ENCODE assay signal across 28 mouse cellular contexts in genomic region chr2:180363434-180363720, GRCm38 (mm10). TPM values are rescaled to one million over a fixed set of nuclear protein-coding genes. Genes with fewer than 3 reads are reported as not detected.
DNase-seq lines count a peak whose midpoint lies in the region; ATAC-seq and TF ChIP-seq lines count a peak whose summit lies in the region.
"Had no signal": no experiment of that assay in that cellular context is flagged by ENCODE, and none has a peak within 500 bp of the region (broad histone marks: within the 10 kb centered on the region; RNA-seq: fewer than 3 reads in every experiment).

No protein-coding gene starts in this region.

- H3K79me2 ChIP-seq in heart, adult 2 months (replicated peaks; ENCODE audit: control insufficient read depth, insufficient read depth, low read length): no peaks in the 10 kb centered on the region
- no peaks in the 10 kb centered on the region for H3K79me2 ChIP-seq in myocyte (ENCODE audit: control insufficient read depth, insufficient read depth)

- H3K9me3 ChIP-seq in heart, embryonic 11.5 days (replicated peaks; ENCODE audit: control insufficient read depth, low read length): no peaks in the 10 kb centered on the region
- no peaks in the 10 kb centered on the region for H3K9me3 ChIP-seq in heart, embryonic 14.5 days (ENCODE audit: control insufficient read depth, low read length)
- H3K9me3 ChIP-seq: embryonic facial prominence, embryonic 12.5 days; forebrain, embryonic 12.5 days; forebrain, embryonic 15.5 days; G1E; hindbrain, embryonic 10.5 days; hindbrain, embryonic 13.5 days; intestine, embryonic 15.5 days; kidney, embryonic 15.5 days had no signal

- intact Hi-C loops in gastrocnemius, adult 2 months (cut with DNase I): loop anchor here (1.0 kb wide), 1 partner anchor 22 kb away; no protein-coding TSS in a partner anchor
- intact Hi-C loops in heart, adult 2 months (cut with DNase I): no loop called here
- intact Hi-C loops in heart, postnatal 14 days (cut with DNase I): no loop called here

- no peak for ATAC-seq in heart, embryonic 11.5 days (replicated peaks; ENCODE audit: insufficient number of reproducible peaks, low FRiP score, low TSS enrichment)
- ATAC-seq in heart, embryonic 14.5 days (ENCODE audit: insufficient number of reproducible peaks, insufficient read depth, low FRiP score, low read depth): no peak
- ATAC-seq: forebrain, embryonic 15.5 days; hindbrain, embryonic 16.5 days; intestine, embryonic 15.5 days; Patski had no signal

- H3K4me1 ChIP-seq in heart, embryonic 11.5 days (ENCODE audit: control insufficient read depth, insufficient read depth, low read length): peaks cover 43% of the 10 kb centered on the region
- H3K4me1 ChIP-seq in heart, adult 2 months (ENCODE audit: control insufficient read depth, insufficient read depth, low read length): no peaks in the 10 kb centered on the region
- peaks cover 23 to 31% of the 10 kb centered on the region in 2 experiments for H3K4me1 ChIP-seq in heart, embryonic 14.5 days (ENCODE audit: control insufficient read depth in 2 of 2, insufficient read depth in 2 of 2, low read length in 2 of 2)
- H3K4me1 ChIP-seq: embryonic facial prominence, embryonic 12.5 days; forebrain, embryonic 12.5 days; forebrain, embryonic 15.5 days; hindbrain, embryonic 13.5 days; intestine, embryonic 15.5 days had no signal

- DNase-seq in gastrocnemius, adult 2 months: no peak
- no peak for DNase-seq in gastrocnemius, adult 8-10 months (ENCODE audit: low spot score in 2 of 2)
- DNase-seq in heart, adult 2 months: no peak
- DNase-seq in heart, postnatal 14 days: no peak
- DNase-seq: adrenal gland, postnatal 10 days; adrenal gland, postnatal 36 days; B cell, adult 2 months; cerebellum, adult 18-20 months; cerebellum, adult 9-10 months; cerebellum, postnatal 14 days; kidney, adult 11 months; kidney, adult 8-10 months had no signal

- H3K27me3 ChIP-seq in heart, embryonic 11.5 days (ENCODE audit: control insufficient read depth, insufficient read depth, low read length): no peaks in the 10 kb centered on the region
- H3K27me3 ChIP-seq in heart, adult 2 months (ENCODE audit: control insufficient read depth, insufficient read depth, low read length): no peaks in the 10 kb centered on the region
- no peaks in the 10 kb centered on the region for H3K27me3 ChIP-seq in heart, embryonic 14.5 days (ENCODE audit: control insufficient read depth, insufficient read depth, low read length)
- H3K27me3 ChIP-seq in myocyte (ENCODE audit: control insufficient read depth, insufficient read depth, insufficient read length): peaks cover 13% of the 10 kb centered on the region
- H3K27me3 ChIP-seq: forebrain, embryonic 15.5 days; kidney, embryonic 15.5 days; Patski had no signal

- no peak for TF ChIP-seq EP300 in heart, adult 2 months (IDR thresholded peaks at IDR 0.05; ENCODE audit: insufficient read depth, low read depth, low read length)

- H3ac ChIP-seq in myocyte (ENCODE audit: control insufficient read depth, insufficient read length): no peak overlapping the region

- H3K4me3 ChIP-seq in gastrocnemius, adult 2 months: no peak overlapping the region
- no peak overlapping the region for H3K4me3 ChIP-seq in heart, embryonic 11.5 days (ENCODE audit: low read depth, low read length)
- H3K4me3 ChIP-seq in heart, adult 2 months: no peak overlapping the region
- H3K4me3 ChIP-seq in heart, embryonic 14.5 days (ENCODE audit: control insufficient read depth in 1 of 2, insufficient read depth in 1 of 2, low read depth in 1 of 2, low read length in 2 of 2): no peak overlapping the region
- no peak overlapping the region for H3K4me3 ChIP-seq in myocyte
- H3K4me3 ChIP-seq: embryonic facial prominence, embryonic 12.5 days; erythroblast, embryonic 14.5 days; forebrain, embryonic 12.5 days; forebrain, embryonic 15.5 days; hindbrain, embryonic 10.5 days; hindbrain, embryonic 13.5 days; intestine, embryonic 15.5 days; kidney, embryonic 15.5 days had no signal

- TF ChIP-seq POLR2A in heart, adult 2 months (IDR thresholded peaks at IDR 0.05; ENCODE audit: insufficient read depth, low read depth, low read length): no peak
- peak; percentile 36 for TF ChIP-seq POLR2A in myocyte (IDR thresholded peaks at IDR 0.05; ENCODE audit: insufficient read length, low read depth)

- H3K4me2 ChIP-seq in heart, embryonic 11.5 days: peak overlapping the region; percentile 14; the same call in 1 of the 2 replicates
- no peak overlapping the region for H3K4me2 ChIP-seq in heart, embryonic 14.5 days (ENCODE audit: low read length)
- peak overlapping the region; percentile 62 for H3K4me2 ChIP-seq in myocyte (ENCODE audit: low read depth)
- H3K4me2 ChIP-seq: embryonic facial prominence, embryonic 12.5 days; forebrain, embryonic 12.5 days; forebrain, embryonic 15.5 days; hindbrain, embryonic 13.5 days; intestine, embryonic 15.5 days; kidney, embryonic 15.5 days had no signal

- WGBS in heart, embryonic 11.5 days (ENCODE audit: insufficient replicate concordance): 50% methylated on average over 3 of the region's 3 CpGs
- 66% methylated on average over 3 of the region's 3 CpGs for WGBS in heart, adult 2 months
- 54% methylated on average over 3 of the region's 3 CpGs for WGBS in heart, embryonic 14.5 days

- H3K36me3 ChIP-seq in heart, embryonic 11.5 days (ENCODE audit: control insufficient read depth, insufficient read depth, low read length): no peaks in the 10 kb centered on the region
- H3K36me3 ChIP-seq in heart, adult 2 months (ENCODE audit: control insufficient read depth, insufficient read depth, low read length): no peaks in the 10 kb centered on the region
- no peaks in the 10 kb centered on the region for H3K36me3 ChIP-seq in heart, embryonic 14.5 days (ENCODE audit: control insufficient read depth, insufficient read depth, low read length)
- no peaks in the 10 kb centered on the region for H3K36me3 ChIP-seq in myocyte (ENCODE audit: control insufficient read depth, insufficient read depth)
- H3K36me3 ChIP-seq: embryonic facial prominence, embryonic 12.5 days; forebrain, embryonic 12.5 days; forebrain, embryonic 15.5 days; G1E; hindbrain, embryonic 10.5 days; hindbrain, embryonic 13.5 days; intestine, embryonic 15.5 days; kidney, embryonic 15.5 days had no signal

- peak overlapping the region; percentile 98 for H3K27ac ChIP-seq in gastrocnemius, adult 2 months
- peak overlapping the region; percentile 84 for H3K27ac ChIP-seq in heart, embryonic 11.5 days (ENCODE audit: low read depth, low read length)
- no peak overlapping the region; the same call in 1 of the 2 replicates for H3K27ac ChIP-seq in heart, adult 2 months
- peak overlapping the region; percentile 1 to 79 for H3K27ac ChIP-seq in heart, embryonic 14.5 days (replicated peaks in 1 of 2; ENCODE audit: control insufficient read depth in 1 of 2, insufficient read depth in 1 of 2, low read depth in 2 of 2, low read length in 2 of 2)
- H3K27ac ChIP-seq: embryonic facial prominence, embryonic 12.5 days; forebrain, embryonic 12.5 days; forebrain, embryonic 15.5 days; hindbrain, embryonic 10.5 days; hindbrain, embryonic 13.5 days; intestine, embryonic 15.5 days; kidney, embryonic 15.5 days had no signal

- 0 out of 2 replicates have a peak overlapping the region, but pooled peaks have one; percentile 1 for H3K9ac ChIP-seq in heart, embryonic 11.5 days (ENCODE audit: low read depth, low read length)
- H3K9ac ChIP-seq in heart, adult 2 months (ENCODE audit: low read depth, low read length): no peak overlapping the region
- peak overlapping the region; percentile 51; the same call in 1 of the 2 replicates for H3K9ac ChIP-seq in heart, embryonic 14.5 days (ENCODE audit: low read length)
- H3K9ac ChIP-seq: forebrain, embryonic 12.5 days; forebrain, embryonic 15.5 days; hindbrain, embryonic 13.5 days; intestine, embryonic 15.5 days; kidney, embryonic 15.5 days had no signal

- TF ChIP-seq CTCF in gastrocnemius, adult 2 months (IDR thresholded peaks at IDR 0.05): no peak
- TF ChIP-seq CTCF in heart, adult 2 months (IDR thresholded peaks at IDR 0.05): no peak

TF ChIP-seq in myocyte, 11 proteins besides CTCF, POLR2A, EP300 and RAD21:
- TF ChIP-seq CEBPB (IDR thresholded peaks at IDR 0.05; ENCODE audit: insufficient read depth, poor library complexity, severe bottlenecking) (no peak), POLR2AphosphoS2 (IDR thresholded peaks at IDR 0.05; ENCODE audit: insufficient read length, low read depth) (no peak), SRF (IDR thresholded peaks at IDR 0.05; ENCODE audit: control insufficient read depth, insufficient read length, low read depth) (no peak), TCF12 (IDR thresholded peaks at IDR 0.05; ENCODE audit: insufficient read depth, poor library complexity, severe bottlenecking) (no peak), MYOD1 (IDR thresholded peaks at IDR 0.05; ENCODE audit: control insufficient read depth in 1 of 3, insufficient read length in 2 of 3, low read depth in 2 of 3) (no peak), E2F4 (IDR thresholded peaks at IDR 0.05; ENCODE audit: insufficient read depth) (no peak), MAX (IDR thresholded peaks at IDR 0.05; ENCODE audit: low read depth) (no peak), MYOG (IDR thresholded peaks at IDR 0.05; ENCODE audit: control insufficient read depth in 1 of 3, insufficient read depth in 1 of 3, insufficient read length in 2 of 3, low read depth in 2 of 3) (no peak), REST (IDR thresholded peaks at IDR 0.05; ENCODE audit: insufficient read depth, insufficient read length) (no peak), USF1 (IDR thresholded peaks at IDR 0.05; ENCODE audit: low read depth) (no peak), TCF3 (IDR thresholded peaks at IDR 0.05; ENCODE audit: insufficient read length, low read depth) (no peak)
TF ChIP-seq in myocyte: peak in this region for 0.

RNA-seq across cellular contexts. Expression of gene Gata5, which starts 28.9 kb away (rescaled TPM):
- not detected for total RNA-seq in gastrocnemius, adult 2 months (2021)
- total RNA-seq in gastrocnemius, adult 8-10 months (2022): not detected
- 25.7 and 28.0 TPM in 2 replicates for polyA plus RNA-seq in heart, embryonic 11.5 days (2014; fragmentation: Nextera tagmentation; extraction: Ambion mirVana)
- under 1 TPM; 0.63 to 0.89 TPM for total RNA-seq in heart, adult 2 months (2021)
- 1.1 TPM in 2 replicates for polyA plus RNA-seq in heart, adult 2 months (2012; rRNA removed)
- polyA plus RNA-seq in heart, embryonic 14.5 days (2014; fragmentation: Nextera tagmentation; extraction: Ambion mirVana): 7.3 and 9.7 TPM in 2 replicates
- total RNA-seq in heart, postnatal 14 days (2021): 1 to 10 TPM; 1.0 to 1.2 TPM
- polyA plus RNA-seq in myocyte (2012; fragmentation: generic; extraction: Trizol): not detected
- total RNA-seq: CH12.LX; gastrocnemius, postnatal 14 days had no signal
- polyA plus RNA-seq: erythroblast, embryonic 14.5 days; forebrain, embryonic 12.5 days; forebrain, embryonic 15.5 days; G1E; hindbrain, embryonic 16.5 days; Patski had no signal
